Mouse (Mus musculus) embryonic fibroblast, embryonic 13.5 days (primary cell): ENCODE data around the gene Neurl2.

ENCODE experiments used
- CTCF ChIP-seq: IDR thresholded peaks from 2 replicates; pipeline ENCODE4 v1.5.1; 2011; ENCODE audit warnings: mild to moderate bottlenecking, control low read depth, low read length, moderate library complexity, borderline replicate concordance; ENCODE audit not compliant: insufficient read depth
- POLR2A ChIP-seq: IDR thresholded peaks from 2 replicates; pipeline ENCODE4 v1.6.1; 2011; ENCODE audit warnings: low read depth, mild to moderate bottlenecking, control low read depth, low read length, moderate library complexity

- TF ChIP-seq POLR2A (no peak), CTCF (no peak)
These were observed 51.4 kb downstream of the Neurl2 start for GRCm38 (mm10) chr2:164781876-164782275.
